Mouse (Mus musculus): ENCODE measurements around the gene Dnm1.

DNA sequence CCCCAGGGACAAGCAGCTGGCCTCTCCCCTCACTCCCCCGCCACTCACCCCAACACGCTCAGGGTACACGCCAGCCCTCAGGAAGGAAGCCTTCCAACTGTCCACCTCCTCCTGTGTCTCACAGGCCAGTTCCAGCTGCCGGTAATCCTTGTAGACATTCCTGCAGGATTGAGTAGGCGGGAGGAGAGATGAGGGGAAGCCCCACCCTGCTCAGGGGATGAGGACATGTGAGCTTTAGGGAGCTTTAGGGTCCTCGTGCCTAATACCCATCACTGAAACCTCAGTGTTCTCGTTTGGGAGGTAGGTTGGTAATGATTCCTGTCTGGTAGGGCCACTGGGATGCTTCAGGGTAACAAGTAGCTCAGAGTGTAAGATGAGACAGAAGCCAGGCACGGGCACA lies 37.4 kb downstream of the Dnm1 start:
- no peak for TF ChIP-seq CTCF (IDR thresholded peaks at IDR 0.05)
- TF ChIP-seq EP300 (IDR thresholded peaks at IDR 0.05) = no peak

Data from lung, postnatal 0 days (tissue).